Mouse (Mus musculus) heart, postnatal 14 days (tissue): ENCODE measurements around the gene Mrap2. TPM values are rescaled to one million over a fixed set of nuclear protein-coding genes. Genes with fewer than 3 reads are reported as not detected.

Source experiments
- DNase-seq, 2 experiments: peaks; one replicate each; pipeline ENCODE4 v3.0.0; 2021 to 2022
- intact Hi-C: fragments of 180-260 bp; cut with DNase I; formaldehyde crosslinking; loops from one replicate; pipeline ENCODE4 v1.15.1; 2025
- total RNA-seq, 2 experiments: library from RNA; stranded (reverse); gene quantifications; 2 replicates each; pipeline ENCODE4 v1.2.3; 2021

Mrap2 gene
- total RNA-seq, 2 experiments from 2014 or later, result 3.2 to 4.1 TPM

GRCm38 (mm10) chr9:87170891-87171290 lies 26.8 kb downstream of the Mrap2 start:
- no peak for DNase-seq
- intact Hi-C loops, result no loop called here

DNA sequence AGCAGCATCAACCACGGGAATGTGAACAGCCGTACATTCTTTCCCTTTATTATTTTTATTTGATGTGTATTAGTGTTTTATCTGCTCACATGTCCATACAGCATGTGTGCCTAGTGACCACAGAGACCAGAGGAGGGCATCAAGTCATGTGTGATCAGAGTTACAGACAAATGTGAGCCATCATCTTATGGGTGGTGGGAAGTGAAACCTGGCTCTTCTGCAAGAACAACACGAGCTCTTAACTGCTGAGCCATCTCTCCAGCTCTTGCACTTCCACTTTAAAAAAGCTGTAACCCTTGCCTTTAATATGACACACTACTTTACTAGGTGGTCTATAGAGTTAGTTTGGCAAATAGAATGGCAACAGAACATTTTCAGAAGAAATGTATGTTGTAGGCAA lies 27.4 kb downstream of the Mrap2 start:
- no peak for DNase-seq

DNA sequence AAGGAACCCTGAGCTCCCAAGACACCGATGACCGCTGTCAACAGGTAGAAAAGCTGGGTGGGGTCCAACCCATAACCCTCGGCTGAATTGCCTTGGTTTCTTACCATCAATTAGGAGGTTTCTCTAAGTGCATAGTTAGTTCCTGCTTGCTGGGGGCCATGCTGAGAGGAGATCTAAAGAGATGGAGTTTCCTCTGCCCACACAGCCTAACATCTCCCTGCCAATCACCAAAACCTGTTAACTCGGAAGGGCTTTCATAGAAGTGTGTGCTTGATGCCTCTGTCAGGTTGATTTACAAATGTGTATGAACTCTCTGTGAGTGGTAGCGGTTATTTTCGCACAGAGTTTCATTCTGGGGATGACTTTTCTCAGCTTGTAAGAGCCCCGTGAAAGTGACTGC lies 34.4 kb downstream of the Mrap2 start:
- intact Hi-C loops, result no loop called here

More for the DNA sequence above, 27.4 kb downstream of the Mrap2 start:
- intact Hi-C loops, result no loop called here

GRCm38 (mm10) chr9:87182231-87182630 lies 38.1 kb downstream of the Mrap2 start:
- intact Hi-C loops, result no loop called here
- DNase-seq, result no peak

More for the DNA sequence above, 34.4 kb downstream of the Mrap2 start:
- DNase-seq, result no peak

DNA sequence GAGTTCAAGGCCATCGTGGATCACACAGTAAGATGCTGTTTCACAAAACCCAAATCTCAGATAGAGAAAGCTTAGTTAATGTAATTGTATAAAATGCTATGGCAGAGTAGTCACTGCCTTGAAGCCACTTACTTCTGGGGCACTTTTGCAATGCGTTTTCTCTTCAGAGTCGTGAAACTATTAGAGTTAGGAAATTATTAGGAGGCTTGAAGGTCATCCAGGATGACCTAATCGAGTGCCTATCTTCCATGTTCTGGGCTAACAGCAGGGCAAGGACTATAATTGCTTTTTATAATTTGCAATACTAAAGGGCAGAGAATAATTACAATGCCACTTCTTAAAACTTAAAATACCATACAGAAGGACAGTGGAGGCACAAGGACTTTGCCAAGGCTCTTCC lies 43.2 kb downstream of the Mrap2 start:
- no peak for DNase-seq
- intact Hi-C loops, result no loop called here

DNA sequence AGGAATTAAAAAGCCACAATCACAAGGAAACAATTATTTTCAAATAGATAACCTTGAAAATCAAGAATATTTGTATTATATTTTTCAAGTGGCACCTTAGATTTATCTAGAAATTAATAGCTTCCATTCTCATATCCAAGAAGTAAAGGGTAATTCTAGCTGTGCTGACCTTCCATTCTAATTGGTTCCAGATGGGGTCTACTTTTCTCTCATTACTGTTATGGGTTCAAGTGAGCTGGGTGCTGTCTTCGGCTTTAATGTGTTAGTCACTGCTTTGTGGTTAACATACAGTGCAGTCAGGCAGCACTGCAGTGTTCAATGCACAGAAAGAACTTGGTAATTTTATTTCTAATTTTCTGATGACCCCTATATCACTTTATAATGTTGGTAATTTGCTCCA lies 49.6 kb downstream of the Mrap2 start:
- no peak for DNase-seq
- intact Hi-C loops, result no loop called here

DNA sequence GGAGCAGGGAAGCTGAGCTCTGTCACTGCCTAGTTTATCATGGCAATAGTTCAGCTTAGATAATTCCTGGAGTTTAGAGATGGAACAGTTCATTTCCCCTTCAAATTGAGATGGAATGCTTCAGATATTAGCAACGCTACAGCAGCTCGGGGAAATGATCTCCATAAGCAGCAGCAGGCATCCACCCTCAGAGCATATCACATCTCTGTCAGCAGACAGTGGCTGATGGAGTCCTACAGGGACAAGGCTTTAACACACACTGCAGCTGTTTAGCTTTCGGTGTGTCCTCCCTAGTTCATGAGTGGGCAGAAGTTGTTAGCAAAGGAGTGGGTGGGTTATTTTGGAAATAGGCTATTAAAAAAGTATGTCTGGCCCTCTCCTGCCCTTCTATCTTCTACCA lies 53.2 kb downstream of the Mrap2 start:
- intact Hi-C loops, result no loop called here
- no peak for DNase-seq

GRCm38 (mm10) chr9:87198036-87198435 lies 53.9 kb downstream of the Mrap2 start:
- no peak for DNase-seq

GRCm38 (mm10) chr9:87200426-87200825 lies 56.3 kb downstream of the Mrap2 start:
- no peak for DNase-seq
- intact Hi-C loops, result no loop called here

More at GRCm38 (mm10) chr9:87198036-87198435, 53.9 kb downstream of the Mrap2 start:
- intact Hi-C loops, result no loop called here

GRCm38 (mm10) chr9:87200919-87201318 lies 56.8 kb downstream of the Mrap2 start:
- no peak for DNase-seq
- intact Hi-C loops, result no loop called here

DNA sequence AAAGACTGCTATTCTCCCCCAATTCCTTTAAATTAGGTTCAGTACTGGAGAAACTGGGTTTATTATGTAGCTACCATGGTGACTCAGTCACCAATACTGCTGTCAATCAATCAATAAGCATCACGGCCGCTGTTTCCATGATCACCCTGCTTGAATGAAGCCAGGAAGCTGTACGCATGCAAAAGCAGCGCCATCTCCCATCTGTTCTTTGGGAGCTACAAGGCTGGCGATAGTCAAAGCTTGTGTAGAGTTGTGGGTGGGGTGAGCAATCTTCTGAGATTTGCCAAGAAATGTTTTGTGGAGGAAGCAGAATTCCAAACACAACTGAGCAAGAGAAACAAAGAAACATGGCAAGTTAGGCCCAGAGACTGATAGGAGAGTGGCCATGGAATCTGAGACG lies 58.3 kb downstream of the Mrap2 start:
- DNase-seq, result no peak
- intact Hi-C loops, result no loop called here

GRCm38 (mm10) chr9:87210830-87211339 lies 66.8 kb downstream of the Mrap2 start:
- intact Hi-C loops, result no loop called here
- DNase-seq, result no peak

DNA sequence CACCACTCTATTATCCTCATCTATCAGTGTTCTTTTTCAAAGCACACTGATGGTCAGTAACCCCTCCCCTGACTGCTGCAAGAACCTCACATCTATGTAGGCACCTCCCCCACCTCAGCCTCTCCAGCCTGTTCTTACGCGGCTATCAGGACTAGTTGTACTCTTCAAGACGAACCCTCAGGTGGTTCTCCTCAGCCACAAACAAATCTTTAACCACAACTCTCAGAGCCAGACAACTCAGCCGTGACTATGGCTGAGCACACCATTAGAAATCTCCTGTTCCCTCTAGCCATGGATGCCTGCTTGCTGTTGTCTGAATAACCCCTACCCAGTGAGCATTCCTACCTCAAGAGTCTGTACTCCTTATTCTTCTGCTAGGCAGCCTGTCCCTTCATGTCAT lies 69.1 kb downstream of the Mrap2 start:
- no peak for DNase-seq
- intact Hi-C loops, result no loop called here

Other genes starting within 250 kb of the Mrap2 start
- not detected for gene Ripply2, start 128.8 kb upstream of the Mrap2 start, total RNA-seq
- gene Cyb5r4, start 122.3 kb upstream of the Mrap2 start, total RNA-seq, result 10 to 100 TPM; 26.3 to 29.0 TPM
- 1 to 10 TPM; 3.0 to 3.4 TPM for gene Cep162, start 111.2 kb downstream of the Mrap2 start, total RNA-seq